Mouse (Mus musculus): ENCODE measurements around the gene Arid3a.

DNA sequence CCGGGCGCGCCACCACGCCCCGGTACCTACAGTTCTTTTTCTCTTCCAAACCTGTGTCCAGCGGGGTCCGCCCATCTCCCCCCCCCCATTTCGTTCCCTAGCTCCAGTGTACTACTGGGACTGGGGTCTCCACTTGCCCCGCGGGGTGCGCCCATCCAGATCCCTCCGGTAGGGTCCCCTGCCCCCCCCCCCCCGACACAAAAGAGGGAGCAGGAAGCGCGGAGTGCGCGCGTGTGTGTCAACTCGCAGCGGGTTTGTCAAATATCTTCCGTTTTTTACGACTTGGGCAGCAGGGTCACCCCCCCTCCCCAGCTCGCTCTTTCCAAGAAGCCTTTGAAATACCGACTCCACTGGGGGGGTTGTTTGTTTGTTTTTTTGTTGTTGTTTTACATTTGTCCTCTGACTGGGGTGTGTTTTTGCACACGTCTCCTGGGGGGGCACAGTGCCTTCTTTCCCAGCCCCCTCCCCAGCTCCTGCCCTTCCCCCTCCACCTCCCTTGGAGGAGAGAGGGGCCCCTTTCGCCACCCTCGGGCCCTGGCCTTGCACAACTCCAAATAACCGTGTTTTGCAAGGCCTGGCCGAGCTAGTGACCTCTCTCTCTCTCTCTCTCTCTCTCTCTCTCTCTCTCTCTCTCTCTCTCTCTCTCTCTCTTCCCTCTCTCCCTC lies 1.3 kb downstream of the Arid3a start:
- TF ChIP-seq EP300 (IDR thresholded peaks at IDR 0.05; ENCODE audit: low read depth in 1 of 2, low read length in 2 of 2) (0 out of 4 replicates have a peak, but pooled peaks of 1 of the 2 experiments have one; percentile 14), CTCF (IDR thresholded peaks at IDR 0.05 in 2 of 3, conservative IDR thresholded peaks at IDR 0.05 in 1 of 3; ENCODE audit: control insufficient read depth in 1 of 3, insufficient read depth in 1 of 3, low read depth in 2 of 3, low read length in 3 of 3, poor library complexity in 1 of 3, severe bottlenecking in 1 of 3) (no peak), POLR2A (IDR thresholded peaks at IDR 0.05; ENCODE audit: control insufficient read depth in 1 of 2, insufficient read depth in 1 of 2, low read depth in 1 of 2, low read length in 2 of 2, poor library complexity in 1 of 2) (no peak), MAZ (IDR thresholded peaks at IDR 0.05; ENCODE audit: low read depth, low read length) (0 out of 2 replicates have a peak, but pooled peaks have one; percentile 55), RAD21 (IDR thresholded peaks at IDR 0.05; ENCODE audit: low read depth, low read length) (no peak), CHD1 (IDR thresholded peaks at IDR 0.05; ENCODE audit: low read depth, low read length) (no peak)
